Mouse (Mus musculus) lung, postnatal 10 days (tissue): Measurements from ENCODE around the gene Acss2.
"Not testable (repeated sequence)": the region's sequence is repeated elsewhere in the genome, so short reads cannot be mapped to it uniquely, and the experiment has no call there.

Experiments
- DNase-seq: peaks from one replicate; pipeline ENCODE4 v3.0.0; 2021

Gene Acss2

GRCm38 (mm10) chr2:155538463-155539057, 20.8 kb downstream of the Acss2 start:
- not testable (repeated sequence) for DNase-seq

GRCm38 (mm10) chr2:155539696-155540095, 21.9 kb downstream of the Acss2 start:
- DNase-seq: no peak

GRCm38 (mm10) chr2:155540822-155541458, 23.2 kb downstream of the Acss2 start:
- DNase-seq: peak; percentile 38

- DNase-seq: no peak
Measured at GRCm38 (mm10) chr2:155546955-155547354, 29.2 kb downstream of the Acss2 start.

- no peak for DNase-seq
Measured at GRCm38 (mm10) chr2:155552336-155552735, 34.6 kb downstream of the Acss2 start.

GRCm38 (mm10) chr2:155552949-155553354, 35.2 kb downstream of the Acss2 start:
- DNase-seq: peak; percentile 13

GRCm38 (mm10) chr2:155554426-155554985, 36.8 kb downstream of the Acss2 start:
- DNase-seq: no peak

GRCm38 (mm10) chr2:155562209-155562608, 44.5 kb downstream of the Acss2 start:
- no peak for DNase-seq

GRCm38 (mm10) chr2:155562934-155563333, 45.2 kb downstream of the Acss2 start:
- no peak for DNase-seq

- no peak for DNase-seq
Measured at GRCm38 (mm10) chr2:155567751-155568150, 50.0 kb downstream of the Acss2 start.

- no peak for DNase-seq
Measured at GRCm38 (mm10) chr2:155569223-155569807, 51.6 kb downstream of the Acss2 start.

- peak; percentile 14 for DNase-seq
Measured at GRCm38 (mm10) chr2:155573001-155573400, 55.3 kb downstream of the Acss2 start.

GRCm38 (mm10) chr2:155573996-155574395, 56.2 kb downstream of the Acss2 start:
- DNase-seq: no peak

- peak; percentile 29 for DNase-seq
Measured at GRCm38 (mm10) chr2:155574700-155575099, 57.0 kb downstream of the Acss2 start.

GRCm38 (mm10) chr2:155576656-155577055, 58.9 kb downstream of the Acss2 start:
- DNase-seq: no peak

- DNase-seq: no peak
Measured at GRCm38 (mm10) chr2:155580331-155580730, 62.6 kb downstream of the Acss2 start.

- no peak for DNase-seq
Measured at GRCm38 (mm10) chr2:155582384-155582995, 64.7 kb downstream of the Acss2 start.

GRCm38 (mm10) chr2:155582996-155583395, 65.2 kb downstream of the Acss2 start:
- no peak for DNase-seq

GRCm38 (mm10) chr2:155583927-155584530, 66.3 kb downstream of the Acss2 start:
- peak; percentile 80 for DNase-seq

GRCm38 (mm10) chr2:155585082-155585481, 67.3 kb downstream of the Acss2 start:
- DNase-seq: no peak

- DNase-seq: peak; percentile 42
Measured at GRCm38 (mm10) chr2:155585486-155585885, 67.7 kb downstream of the Acss2 start.

GRCm38 (mm10) chr2:155588136-155588535, 70.4 kb downstream of the Acss2 start:
- DNase-seq: no peak

GRCm38 (mm10) chr2:155589521-155589920, 71.8 kb downstream of the Acss2 start:
- DNase-seq: no peak
